Mouse (Mus musculus): Measurements from ENCODE around the gene Zfp428. TPM values are rescaled to one million over a fixed set of nuclear protein-coding genes. Genes with fewer than 3 reads are reported as not detected.

Zfp428 gene
- total and polyA plus RNA-seq, 3 experiments = 11.1 to 20.4 (median 15.1) TPM

GRCm38 (mm10) chr7:24485481-24485880, 21.3 kb upstream of the Zfp428 start:
- H3K79me2 ChIP-seq (replicated peaks; ENCODE audit: control insufficient read depth, extremely low read depth, insufficient read depth, poor library complexity, severe bottlenecking) = no peaks in the 10 kb centered on the region
- TF ChIP-seq RCOR1 (conservative IDR thresholded peaks at IDR 0.05; ENCODE audit: low read depth, low read length) (no peak), PAX5 (IDR thresholded peaks at IDR 0.05; ENCODE audit: low read length) (no peak)
- no peak for DNase-seq (ENCODE audit: extremely low read depth)
- H3K9me3 ChIP-seq (replicated peaks; ENCODE audit: low read length) = peaks cover 4% of the 10 kb centered on the region
- no peak overlapping the region for H3K27ac ChIP-seq (ENCODE audit: insufficient read depth, low read depth)
- no peaks in the 10 kb centered on the region for H3K36me3 ChIP-seq (replicated peaks in 1 of 2; ENCODE audit: control insufficient read depth in 1 of 2, insufficient read depth in 1 of 2, low read length in 1 of 2)
- in situ Hi-C loops (cut with MboI; ENCODE audit: low pct_ligation_motif_present, low pct_unique_long_range_greater_than_20kb, low sequenced_read_pairs) = no loop called here
- H3K27me3 ChIP-seq (replicated peaks) = peaks cover 73% of the 10 kb centered on the region
- dilution Hi-C loops (cut with MboI; ENCODE audit: extremely low pct_ligation_motif_present, extremely low pct_unique_long_range_greater_than_20kb, low sequenced_read_pairs) = no loop called here
- no peak overlapping the region for H3K9ac ChIP-seq (ENCODE audit: insufficient read depth, low read depth)
- H3K4me1 ChIP-seq (ENCODE audit: control insufficient read depth in 1 of 2, insufficient read depth in 2 of 2) = peaks cover 11 to 24% of the 10 kb centered on the region in 2 experiments
- no peak overlapping the region for H3K4me2 ChIP-seq (ENCODE audit: insufficient read depth, low read depth, poor library complexity, severe bottlenecking)
- H3K4me3 ChIP-seq (replicated peaks in 1 of 3; ENCODE audit: low read depth in 2 of 3, low read length in 2 of 3, poor library complexity in 1 of 3) = no peak overlapping the region

- in situ Hi-C loops (cut with MboI; ENCODE audit: low pct_ligation_motif_present, low pct_unique_long_range_greater_than_20kb, low sequenced_read_pairs) = no loop called here
- Histone ChIP-seq H3K9ac (ENCODE audit: insufficient read depth, low read depth) (no peak overlapping the region), H3K36me3 (replicated peaks in 1 of 2; ENCODE audit: control insufficient read depth in 1 of 2, insufficient read depth in 1 of 2, low read length in 1 of 2) (no peaks in the 10 kb centered on the region), H3K27ac (ENCODE audit: insufficient read depth, low read depth) (no peak overlapping the region), H3K9me3 (replicated peaks; ENCODE audit: low read length) (peaks cover under 1% of the 10 kb centered on the region), H3K79me2 (replicated peaks; ENCODE audit: control insufficient read depth, extremely low read depth, insufficient read depth, poor library complexity, severe bottlenecking) (no peaks in the 10 kb centered on the region), H3K4me2 (ENCODE audit: insufficient read depth, low read depth, poor library complexity, severe bottlenecking) (no peak overlapping the region), H3K4me1 (ENCODE audit: control insufficient read depth in 1 of 2, insufficient read depth in 2 of 2) (peaks cover 4 to 15% of the 10 kb centered on the region in 2 experiments), H3K27me3 (replicated peaks) (peaks cover 66% of the 10 kb centered on the region), H3K4me3 (replicated peaks in 1 of 3; ENCODE audit: low read depth in 2 of 3, low read length in 2 of 3, poor library complexity in 1 of 3) (no peak overlapping the region)
- no peak for DNase-seq (ENCODE audit: extremely low read depth)
- dilution Hi-C loops (cut with MboI; ENCODE audit: extremely low pct_ligation_motif_present, extremely low pct_unique_long_range_greater_than_20kb, low sequenced_read_pairs) = no loop called here
- TF ChIP-seq MAFK (IDR thresholded peaks at IDR 0.05; ENCODE audit: insufficient replicate concordance, low read length) (0 out of 2 replicates have a peak, but pooled peaks have one; percentile 61), USF1 (IDR thresholded peaks at IDR 0.05; ENCODE audit: low read depth, low read length) (no peak)
Measured at GRCm38 (mm10) chr7:24486654-24487130, 20.1 kb upstream of the Zfp428 start.

DNA sequence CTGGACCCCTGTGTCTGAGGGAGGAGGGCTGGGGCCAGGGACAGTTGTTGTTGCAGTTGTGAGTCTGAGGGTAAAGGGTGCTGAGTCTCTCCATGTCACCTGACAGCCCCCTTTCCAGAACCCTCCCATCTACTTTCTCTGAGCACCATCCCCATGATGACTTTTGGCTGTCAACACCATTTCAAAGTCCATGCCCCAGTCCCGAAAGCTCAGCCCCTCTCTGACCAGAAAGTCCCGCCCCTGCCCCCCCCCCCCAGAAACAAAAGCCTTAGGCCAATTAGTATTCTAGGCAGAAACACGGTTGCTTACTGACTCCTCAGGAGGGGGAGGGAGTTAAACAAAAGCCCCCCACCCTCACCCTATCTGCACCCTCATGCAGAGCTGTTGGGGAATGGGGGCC, 19.4 kb upstream of the Zfp428 start:
- in situ Hi-C loops (cut with MboI; ENCODE audit: low pct_ligation_motif_present, low pct_unique_long_range_greater_than_20kb, low sequenced_read_pairs) (no loop called here), dilution Hi-C loops (cut with MboI; ENCODE audit: extremely low pct_ligation_motif_present, extremely low pct_unique_long_range_greater_than_20kb, low sequenced_read_pairs) (no loop called here)
- Histone ChIP-seq H3K36me3 (replicated peaks in 1 of 2; ENCODE audit: control insufficient read depth in 1 of 2, insufficient read depth in 1 of 2, low read length in 1 of 2) (no peaks in the 10 kb centered on the region), H3K9ac (ENCODE audit: insufficient read depth, low read depth) (no peak overlapping the region), H3K79me2 (replicated peaks; ENCODE audit: control insufficient read depth, extremely low read depth, insufficient read depth, poor library complexity, severe bottlenecking) (no peaks in the 10 kb centered on the region), H3K4me3 (replicated peaks in 1 of 3; ENCODE audit: low read depth in 2 of 3, low read length in 2 of 3, poor library complexity in 1 of 3) (no peak overlapping the region), H3K9me3 (replicated peaks; ENCODE audit: low read length) (no peaks in the 10 kb centered on the region), H3K4me1 (ENCODE audit: control insufficient read depth in 1 of 2, insufficient read depth in 2 of 2) (peaks cover 3 to 15% of the 10 kb centered on the region in 2 experiments; a peak in 3 of 4 replicates), H3K4me2 (ENCODE audit: insufficient read depth, low read depth, poor library complexity, severe bottlenecking) (no peak overlapping the region), H3K27me3 (replicated peaks) (peaks cover 61% of the 10 kb centered on the region), H3K27ac (ENCODE audit: insufficient read depth, low read depth) (no peak overlapping the region)
- no peak for DNase-seq (ENCODE audit: extremely low read depth)
- no peak for TF ChIP-seq MYC (IDR thresholded peaks at IDR 0.05; ENCODE audit: low read depth, low read length)
- no peak for TF ChIP-seq JUN (IDR thresholded peaks at IDR 0.05; ENCODE audit: insufficient read depth, low read depth, low read length)
- TF ChIP-seq RCOR1 (conservative IDR thresholded peaks at IDR 0.05; ENCODE audit: low read depth, low read length) = no peak
- TF ChIP-seq CHD2 (IDR thresholded peaks at IDR 0.05; ENCODE audit: low read length) = no peak
- TF ChIP-seq SMC3 (IDR thresholded peaks at IDR 0.05; ENCODE audit: low read depth, low read length) = no peak
- TF ChIP-seq HCFC1 (IDR thresholded peaks at IDR 0.05; ENCODE audit: low read depth, low read length) = no peak
- TF ChIP-seq KAT2A (IDR thresholded peaks at IDR 0.05; ENCODE audit: insufficient replicate concordance, low read length) = no peak
- TF ChIP-seq CTCF (conservative IDR thresholded peaks at IDR 0.05 in 1 of 2, IDR thresholded peaks at IDR 0.05 in 1 of 2; ENCODE audit: low read depth in 2 of 2, low read length in 2 of 2) = no peak
- TF ChIP-seq ZNF384 (IDR thresholded peaks at IDR 0.05; ENCODE audit: low read depth, low read length) = no peak
- TF ChIP-seq TCF12 (IDR thresholded peaks at IDR 0.05; ENCODE audit: low read depth, low read length) = no peak
- no peak for TF ChIP-seq EP300 (IDR thresholded peaks at IDR 0.05; ENCODE audit: low read length)
- TF ChIP-seq MAX (IDR thresholded peaks at IDR 0.05; ENCODE audit: low read length) = no peak
- TF ChIP-seq PAX5 (IDR thresholded peaks at IDR 0.05; ENCODE audit: low read length) = no peak
